Mouse (Mus musculus): Measurements from ENCODE around the gene Cops8. TPM values are rescaled to one million over a fixed set of nuclear protein-coding genes. Genes with fewer than 3 reads are reported as not detected.

The Cops8 gene
- polyA plus RNA-seq, 2 experiments from 2014 or later: 149 to 150 TPM

DNA sequence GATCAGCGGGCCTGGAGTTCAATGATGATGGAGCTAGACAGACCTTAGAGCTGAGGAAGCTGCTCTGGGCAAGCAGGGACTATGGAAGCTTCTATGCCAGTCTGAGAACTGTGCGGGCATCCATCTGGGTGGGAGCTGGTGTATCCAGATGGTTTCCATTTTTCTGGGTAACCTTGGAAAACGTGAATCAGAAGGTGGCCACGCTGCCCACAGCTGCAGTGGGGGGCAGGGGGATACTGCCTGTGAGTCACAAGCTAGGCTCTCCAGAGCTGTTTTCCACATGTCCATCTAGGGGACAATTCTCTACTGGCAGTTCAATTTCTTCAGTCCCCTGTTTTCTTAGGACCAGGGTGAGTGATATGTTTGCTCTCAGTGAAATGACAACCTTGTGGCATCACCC is 49.8 kb downstream of the Cops8 start:
- ATAC-seq: no peak

DNA sequence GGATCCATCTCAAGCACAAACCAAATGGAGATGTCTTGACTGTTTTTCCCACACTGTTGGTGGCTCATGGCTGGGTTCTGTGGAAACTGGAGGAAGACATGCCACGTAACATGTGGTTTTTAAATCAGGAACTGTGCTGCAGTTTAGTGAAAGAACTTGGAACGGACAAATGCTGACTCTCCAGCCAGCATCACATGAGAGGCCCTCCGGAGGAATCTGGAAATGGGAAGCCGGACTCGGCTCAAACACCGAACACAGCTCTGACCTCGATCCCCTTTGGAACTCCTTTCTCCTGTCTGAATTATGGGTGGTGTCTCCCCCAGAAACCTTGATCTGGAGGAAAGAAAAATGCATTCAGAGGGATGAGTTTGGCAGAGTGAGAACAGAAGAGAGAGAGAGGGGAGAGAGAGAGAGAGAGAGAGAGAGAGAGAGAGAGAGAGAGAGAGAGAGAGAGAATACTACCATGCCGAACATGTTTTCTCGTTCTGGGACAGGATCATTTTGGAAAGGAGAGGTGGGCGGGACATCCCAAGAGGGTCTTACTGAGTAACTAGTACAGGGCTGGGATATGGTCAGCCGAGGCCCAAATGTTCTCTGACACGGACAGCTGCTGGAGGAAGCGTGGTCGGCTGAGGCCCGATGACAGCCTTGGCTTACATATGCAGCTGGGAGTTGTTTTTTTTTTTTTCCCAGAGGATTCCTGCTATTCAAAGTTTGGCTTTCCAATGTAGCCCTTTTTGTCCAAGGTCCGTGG is 53.9 kb downstream of the Cops8 start:
- ATAC-seq: no peak

- no peak for ATAC-seq
Observed at GRCm38 (mm10) chr1:90657292-90658050, 54.7 kb downstream of the Cops8 start.

DNA sequence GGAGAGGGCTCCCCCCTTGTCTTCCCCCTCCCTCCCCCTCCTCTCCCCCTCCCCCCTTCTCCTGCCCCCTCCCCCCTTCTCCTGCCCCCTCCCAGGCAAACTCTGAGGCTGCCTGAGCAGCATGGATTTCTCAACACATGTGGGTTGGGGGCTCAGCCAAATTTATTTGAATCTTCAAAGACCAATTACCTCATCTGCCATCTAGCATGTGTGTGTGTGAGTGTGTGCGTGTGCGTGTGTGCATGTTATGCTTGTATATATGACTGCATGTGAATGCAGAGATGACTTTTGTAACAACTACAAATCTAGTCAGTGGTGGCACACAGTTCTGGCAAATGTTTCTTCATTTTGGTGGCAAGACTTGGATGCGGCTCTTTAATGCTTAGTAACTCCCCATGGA is 55.8 kb downstream of the Cops8 start:
- ATAC-seq: no peak

DNA sequence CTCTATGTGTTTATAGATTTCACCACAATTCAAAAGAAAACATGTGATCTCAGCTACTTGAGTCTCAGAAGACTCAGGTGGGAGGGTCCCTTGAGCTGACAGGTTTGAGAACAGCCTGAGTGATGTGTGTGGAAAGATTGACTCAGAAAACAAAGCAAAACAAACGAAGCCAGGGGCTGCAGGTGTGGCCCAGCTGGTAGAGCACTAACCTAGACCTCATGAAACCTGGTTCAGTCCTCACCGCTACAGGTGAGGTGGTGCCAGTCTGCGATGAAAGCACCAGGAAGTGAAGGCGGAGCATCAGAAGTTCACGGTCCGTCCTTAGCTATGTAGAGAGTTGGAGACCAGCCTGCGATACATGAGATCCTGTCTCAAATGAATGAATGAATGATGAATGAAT is 57.4 kb downstream of the Cops8 start:
- ATAC-seq: no peak

DNA sequence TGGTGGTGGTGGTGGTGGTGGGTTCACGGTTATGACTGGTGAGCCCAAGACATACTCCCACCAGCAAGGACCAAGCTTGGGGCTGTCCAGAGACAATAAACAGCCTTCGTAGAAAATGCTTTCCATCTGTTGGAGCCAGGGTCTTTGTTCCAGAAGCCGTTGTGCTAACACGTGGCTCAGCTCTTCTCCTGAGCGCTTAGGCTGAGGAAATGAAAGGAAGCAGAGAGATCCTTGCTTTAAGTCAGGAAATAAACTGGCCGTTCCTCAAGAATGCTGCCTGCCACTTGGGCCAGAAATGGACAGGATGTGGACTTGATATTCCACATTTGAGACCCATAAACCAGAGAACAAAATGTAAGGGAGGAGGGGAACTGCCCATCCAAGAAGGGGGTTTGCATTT is 59.7 kb downstream of the Cops8 start:
- ATAC-seq: no peak

Other genes starting within 250 kb of the Cops8 start
- gene Col6a3, start 241.0 kb downstream of the Cops8 start, polyA plus RNA-seq (2017; shearing (Covaris generic)): not detected

All from CD4-positive, CD25-positive, alpha-beta regulatory T cell, adult 4 months (primary cell).